Mouse (Mus musculus): Measurements from ENCODE around the gene Idnk. TPM values are rescaled to one million over a fixed set of nuclear protein-coding genes. Genes with fewer than 3 reads are reported as not detected.
A peak's percentile ranks its signal among the peaks of the same experiment; 100 is the strongest.

The Idnk gene
- total and polyA plus RNA-seq, 3 experiments: 29.5 to 50.3 TPM; not detected in 1

- no peak for TF ChIP-seq CHD1 (IDR thresholded peaks at IDR 0.05; ENCODE audit: low read depth, low read length)
Measured at GRCm38 (mm10) chr13:58149033-58149558, 8.4 kb upstream of the Idnk start (continued).

- peak overlapping the region; percentile 70 for H3K9ac ChIP-seq (ENCODE audit: control insufficient read depth, low read depth, low read length, poor library complexity, severe bottlenecking)
- 0 out of 2 replicates have a peak, but pooled peaks cover 6% of the 10 kb centered on the region for H3K79me2 ChIP-seq (ENCODE audit: control insufficient read depth, insufficient read depth, low read length, poor library complexity)
- H3K27ac ChIP-seq (ENCODE audit: control insufficient read depth, low read depth, low read length): peak overlapping the region; percentile 45
- DNase-seq (ENCODE audit: low read depth, low spot score): no peak
- peak overlapping the region; percentile 64 for H3K4me3 ChIP-seq (ENCODE audit: control insufficient read depth in 1 of 2, insufficient read depth in 1 of 2, low read depth in 2 of 2, low read length in 2 of 2)
- peaks cover 0 to 11% of the 10 kb centered on the region in 2 experiments; a peak in 2 of 4 replicates for H3K4me1 ChIP-seq (ENCODE audit: control insufficient read depth in 1 of 2, insufficient read depth in 2 of 2, low read length in 2 of 2)
- TF ChIP-seq TAL1 (IDR thresholded peaks at IDR 0.05; ENCODE audit: low read length) (no peak), ZMIZ1 (IDR thresholded peaks at IDR 0.05; ENCODE audit: low read depth, low read length) (no peak), TBP (IDR thresholded peaks at IDR 0.05; ENCODE audit: low read depth, low read length) (0 out of 2 replicates have a peak, but pooled peaks have one; percentile 14), POLR2AphosphoS2 (IDR thresholded peaks at IDR 0.05; ENCODE audit: low read length) (no peak), POLR2A (IDR thresholded peaks at IDR 0.05; ENCODE audit: control insufficient read depth in 1 of 2, insufficient read depth in 1 of 2, low read depth in 1 of 2, low read length in 2 of 2, poor library complexity in 1 of 2) (no peak), MAZ (IDR thresholded peaks at IDR 0.05; ENCODE audit: low read depth, low read length) (0 out of 2 replicates have a peak, but pooled peaks have one; percentile 2), ETS1 (IDR thresholded peaks at IDR 0.05; ENCODE audit: low read depth, low read length) (no peak), MYC (IDR thresholded peaks at IDR 0.05; ENCODE audit: low read depth, low read length) (peak; percentile 60; the same call in 1 of the 2 replicates)
- no peaks in the 10 kb centered on the region for H3K9me3 ChIP-seq (replicated peaks; ENCODE audit: insufficient read depth, low read length)
- peaks cover 0 to 6% of the 10 kb centered on the region in 2 experiments; a peak in 2 of 4 replicates for H3K36me3 ChIP-seq (ENCODE audit: control insufficient read depth in 1 of 2, insufficient read depth in 2 of 2, low read length in 2 of 2)
- no peaks in the 10 kb centered on the region for H3K27me3 ChIP-seq (ENCODE audit: control insufficient read depth in 1 of 2, insufficient read depth in 2 of 2, low read length in 2 of 2)
Measured at GRCm38 (mm10) chr13:58149629-58150028, 7.8 kb upstream of the Idnk start.

GRCm38 (mm10) chr13:58150442-58150841 lies 7.0 kb upstream of the Idnk start:
- peak; percentile 59 for DNase-seq (ENCODE audit: low read depth, low spot score)
- TF ChIP-seq BHLHE40 (IDR thresholded peaks at IDR 0.05; ENCODE audit: borderline replicate concordance, low read depth, low read length) (no peak), SMC3 (IDR thresholded peaks at IDR 0.05; ENCODE audit: low read depth, low read length) (no peak), POLR2AphosphoS2 (IDR thresholded peaks at IDR 0.05; ENCODE audit: low read length) (no peak), NRF1 (IDR thresholded peaks at IDR 0.05; ENCODE audit: insufficient read depth, low read depth, low read length, poor library complexity, severe bottlenecking) (no peak), MAX (IDR thresholded peaks at IDR 0.05; ENCODE audit: low read length) (no peak), ZC3H11A (IDR thresholded peaks at IDR 0.05; ENCODE audit: low read depth, low read length) (no peak), MYC (IDR thresholded peaks at IDR 0.05; ENCODE audit: low read depth, low read length) (0 out of 2 replicates have a peak, but pooled peaks have one; percentile 34), MXI1 (IDR thresholded peaks at IDR 0.05; ENCODE audit: low read depth, low read length) (peak; percentile 76), MYB (IDR thresholded peaks at IDR 0.05; ENCODE audit: low read depth, low read length) (no peak), TBP (IDR thresholded peaks at IDR 0.05; ENCODE audit: low read depth, low read length) (no peak)

More at GRCm38 (mm10) chr13:58150442-58150841, 7.0 kb upstream of the Idnk start:
- Histone ChIP-seq H3K79me2 (ENCODE audit: control insufficient read depth, insufficient read depth, low read length, poor library complexity) (0 out of 2 replicates have a peak, but pooled peaks cover 6% of the 10 kb centered on the region), H3K36me3 (ENCODE audit: control insufficient read depth in 1 of 2, insufficient read depth in 2 of 2, low read length in 2 of 2) (peaks cover 0 to 6% of the 10 kb centered on the region in 2 experiments; a peak in 2 of 4 replicates), H3K9ac (ENCODE audit: control insufficient read depth, low read depth, low read length, poor library complexity, severe bottlenecking) (peak overlapping the region; percentile 37), H3K27me3 (ENCODE audit: control insufficient read depth in 1 of 2, insufficient read depth in 2 of 2, low read length in 2 of 2) (no peaks in the 10 kb centered on the region), H3K4me3 (ENCODE audit: control insufficient read depth in 1 of 2, insufficient read depth in 1 of 2, low read depth in 2 of 2, low read length in 2 of 2) (peak overlapping the region; percentile 64 to 69), H3K9me3 (replicated peaks; ENCODE audit: insufficient read depth, low read length) (no peaks in the 10 kb centered on the region), H3K27ac (ENCODE audit: control insufficient read depth, low read depth, low read length) (no peak overlapping the region), H3K4me1 (ENCODE audit: control insufficient read depth in 1 of 2, insufficient read depth in 2 of 2, low read length in 2 of 2) (peaks cover 0 to 11% of the 10 kb centered on the region in 2 experiments; a peak in 2 of 4 replicates)

Data from MEL (cell line).